Mouse (Mus musculus) E14TG2a.4 (cell line): ENCODE data around the gene Mvp.

ENCODE experiments used
- H3K27me3 ChIP-seq: 2 replicates; pipeline ENCODE4 v1.6.1; 2014; ENCODE audit warnings: low read length, control low read depth; ENCODE audit not compliant: insufficient read depth
- H3K36me3 ChIP-seq: 2 replicates; pipeline ENCODE4 v1.6.1; 2014; ENCODE audit warnings: low read length, control low read depth; ENCODE audit not compliant: insufficient read depth
- H3K4me1 ChIP-seq: replicated peaks from 2 replicates; pipeline ENCODE4 v1.6.1; 2014; ENCODE audit warnings: low read depth, low read length, control low read depth
- H3K4me3 ChIP-seq: replicated peaks from 2 replicates; pipeline ENCODE4 v1.5.1; 2014; ENCODE audit warnings: mild to moderate bottlenecking, low read length
- H3K9me3 ChIP-seq: 2 replicates; pipeline ENCODE4 v1.6.1; 2014; ENCODE audit warnings: low read length, control low read depth
- CTCF ChIP-seq: conservative IDR thresholded peaks from 2 replicates; pipeline ENCODE4 v1.5.1; 2014; ENCODE audit warnings: low read length
- NANOG ChIP-seq: IDR thresholded peaks from 2 replicates; pipeline ENCODE4 v1.6.1; 2014; ENCODE audit warnings: borderline replicate concordance, low read length, mixed read lengths
- POU5F1 ChIP-seq: IDR thresholded peaks from 2 replicates; pipeline ENCODE4 v1.6.1; 2014; ENCODE audit warnings: low read length, borderline replicate concordance

Gene Mvp

GRCm38 (mm10) chr7:127020901-127021562 is 6.6 kb upstream of the Mvp start, which contains the start of the genes Gm42742 and Prrt2:
Gene Gm42742, minus strand, starts transcription at chr7:127021097.
Gene Prrt2, minus strand, starts transcription at chr7:127021211.
- no peak for TF ChIP-seq POU5F1
- no peak for TF ChIP-seq NANOG
- no peak for TF ChIP-seq CTCF
- Histone ChIP-seq H3K9me3 (no peaks in the 10 kb centered on the region), H3K27me3 (no peaks in the 10 kb centered on the region)

GRCm38 (mm10) chr7:127020491-127020890 is 6.1 kb upstream of the Mvp start:
- Histone ChIP-seq H3K36me3 (peaks cover 55% of the 10 kb centered on the region), H3K27me3 (no peaks in the 10 kb centered on the region), H3K4me1 (peaks cover 78% of the 10 kb centered on the region), H3K4me3 (peak overlapping the region; percentile 77), H3K9me3 (no peaks in the 10 kb centered on the region)
- no peak for TF ChIP-seq NANOG
- no peak for TF ChIP-seq POU5F1
- TF ChIP-seq CTCF: no peak

More at GRCm38 (mm10) chr7:127020901-127021562, 6.6 kb upstream of the Mvp start, which contains the start of the genes Gm42742 and Prrt2:
- Histone ChIP-seq H3K4me3 (peak within 1 kb of the TSS; percentile 77), H3K4me1 (peaks cover 74% of the 10 kb centered on the region), H3K36me3 (peaks cover 50% of the 10 kb centered on the region)

GRCm38 (mm10) chr7:127020031-127020430 is 5.6 kb upstream of the Mvp start:
- H3K36me3 ChIP-seq: peaks cover 56% of the 10 kb centered on the region
- H3K27me3 ChIP-seq: no peaks in the 10 kb centered on the region
- no peaks in the 10 kb centered on the region for H3K9me3 ChIP-seq
- H3K4me1 ChIP-seq: peaks cover 83% of the 10 kb centered on the region
- TF ChIP-seq CTCF (no peak), NANOG (no peak), POU5F1 (no peak)
- peak overlapping the region; percentile 77 for H3K4me3 ChIP-seq

- no peaks in the 10 kb centered on the region for H3K9me3 ChIP-seq
- H3K36me3 ChIP-seq: peaks cover 56% of the 10 kb centered on the region
Observed at GRCm38 (mm10) chr7:127019306-127019960, 5.0 kb upstream of the Mvp start.

GRCm38 (mm10) chr7:127018416-127019305 is 4.2 kb upstream of the Mvp start:
- H3K9me3 ChIP-seq: no peaks in the 10 kb centered on the region
- TF ChIP-seq NANOG (no peak), POU5F1 (no peak), CTCF (no peak)
- H3K36me3 ChIP-seq: peaks cover 56% of the 10 kb centered on the region
- H3K4me3 ChIP-seq: no peak overlapping the region
- peaks cover 84% of the 10 kb centered on the region for H3K4me1 ChIP-seq
- H3K27me3 ChIP-seq: no peaks in the 10 kb centered on the region

More at GRCm38 (mm10) chr7:127019306-127019960, 5.0 kb upstream of the Mvp start:
- H3K27me3 ChIP-seq: no peaks in the 10 kb centered on the region
- TF ChIP-seq NANOG (no peak), CTCF (no peak), POU5F1 (no peak)
- peak overlapping the region; percentile 77 for H3K4me3 ChIP-seq
- peaks cover 84% of the 10 kb centered on the region for H3K4me1 ChIP-seq

GRCm38 (mm10) chr7:127017950-127018345 is 3.5 kb upstream of the Mvp start:
- Histone ChIP-seq H3K4me1 (peaks cover 84% of the 10 kb centered on the region), H3K4me3 (peak overlapping the region; percentile 97), H3K36me3 (peaks cover 56% of the 10 kb centered on the region), H3K9me3 (no peaks in the 10 kb centered on the region), H3K27me3 (no peaks in the 10 kb centered on the region)
- no peak for TF ChIP-seq CTCF
- no peak for TF ChIP-seq POU5F1
- TF ChIP-seq NANOG: no peak

GRCm38 (mm10) chr7:127016971-127017949 is 2.8 kb upstream of the Mvp start, which contains the start of gene Pagr1a:
Gene Pagr1a, minus strand, starts transcription at chr7:127017352.
- TF ChIP-seq CTCF: peak; percentile 86
- no peak for TF ChIP-seq POU5F1
- Histone ChIP-seq H3K36me3 (peaks cover 56% of the 10 kb centered on the region), H3K4me3 (peak within 1 kb of the TSS; percentile 97), H3K27me3 (no peaks in the 10 kb centered on the region), H3K9me3 (no peaks in the 10 kb centered on the region), H3K4me1 (peaks cover 84% of the 10 kb centered on the region)
